Mouse (Mus musculus) c-Kit-positive CD71-negative TER-119-negative erythroid progenitor cells, embryonic 14.5 days (primary cell): ENCODE results near the gene Llgl1.

Experiments used
- DNase-seq: peaks from one replicate; pipeline ENCODE4 v3.0.0-alpha.2; 2013; ENCODE audit warnings: low read depth

The Llgl1 gene

GRCm38 (mm10) chr11:60699524-60700075 lies at the start of gene Llgl1:
Gene Llgl1, plus strand, starts transcription at chr11:60699723.
- peak; percentile 66 for DNase-seq

GRCm38 (mm10) chr11:60696165-60696564 lies 3.4 kb upstream of the Llgl1 start:
- no peak for DNase-seq

DNA sequence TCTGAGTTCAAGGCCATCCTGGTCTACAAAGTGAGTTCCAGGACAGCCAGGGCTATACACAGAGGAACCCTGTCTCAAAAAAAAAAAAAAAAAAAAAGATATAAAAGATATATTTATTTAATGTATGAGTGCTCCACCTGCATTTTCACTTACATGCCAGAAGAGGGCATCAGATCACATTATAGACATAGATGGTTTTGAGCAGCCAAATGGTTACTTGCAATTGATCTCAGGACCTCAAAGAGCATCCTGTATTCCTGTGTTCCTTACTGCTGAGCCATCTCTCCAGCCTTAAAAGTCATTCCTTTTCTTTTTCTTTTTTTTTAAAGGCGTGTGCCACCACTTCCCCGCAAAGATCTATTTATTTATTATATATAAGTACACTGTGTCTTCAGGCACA lies 2.0 kb upstream of the Llgl1 start:
- no peak for DNase-seq

GRCm38 (mm10) chr11:60698806-60699523 lies 558 bp upstream of the Llgl1 start:
- no peak for DNase-seq

DNA sequence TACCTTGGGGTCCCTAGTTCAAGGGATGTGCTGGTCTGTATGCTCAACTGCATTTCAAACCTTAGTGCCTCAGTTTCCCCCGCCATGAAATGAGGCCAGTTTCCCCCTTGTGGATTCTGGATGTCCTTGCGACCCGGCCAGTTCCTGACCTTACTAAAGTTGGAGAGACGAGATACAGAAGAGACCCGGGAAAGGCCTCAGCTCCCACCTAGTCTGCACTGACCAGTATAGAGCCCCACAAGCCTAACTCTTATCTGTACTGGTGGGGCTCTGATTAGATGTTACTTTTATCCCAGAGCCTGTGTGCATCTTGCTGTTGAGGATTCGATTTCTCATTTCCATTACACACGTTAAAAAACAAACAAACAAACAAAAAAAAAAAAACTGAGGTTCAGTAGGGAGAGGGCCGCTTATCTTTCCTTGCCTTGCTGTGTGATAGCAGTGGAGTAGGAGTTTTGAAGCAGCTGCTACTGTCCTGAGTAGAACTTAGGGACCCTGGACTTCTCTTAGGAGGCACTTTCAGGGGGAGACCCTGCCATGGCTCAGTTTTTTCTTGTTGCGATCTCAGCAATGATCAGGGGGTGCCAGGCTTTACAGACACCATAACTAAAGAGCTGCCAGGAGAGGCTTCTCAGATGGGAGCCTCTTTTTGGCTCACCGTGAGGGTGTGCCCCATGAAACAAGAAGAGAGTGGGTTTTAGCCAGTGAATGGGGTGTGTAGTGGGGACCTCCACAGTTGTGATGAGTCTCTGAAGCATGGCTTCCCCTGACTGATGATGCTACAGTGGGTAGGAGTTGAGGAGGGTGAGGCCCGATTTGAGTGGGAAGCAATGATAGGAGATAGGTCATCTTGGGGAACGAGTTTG lies 1.0 kb downstream of the Llgl1 start:
- no peak for DNase-seq

DNA sequence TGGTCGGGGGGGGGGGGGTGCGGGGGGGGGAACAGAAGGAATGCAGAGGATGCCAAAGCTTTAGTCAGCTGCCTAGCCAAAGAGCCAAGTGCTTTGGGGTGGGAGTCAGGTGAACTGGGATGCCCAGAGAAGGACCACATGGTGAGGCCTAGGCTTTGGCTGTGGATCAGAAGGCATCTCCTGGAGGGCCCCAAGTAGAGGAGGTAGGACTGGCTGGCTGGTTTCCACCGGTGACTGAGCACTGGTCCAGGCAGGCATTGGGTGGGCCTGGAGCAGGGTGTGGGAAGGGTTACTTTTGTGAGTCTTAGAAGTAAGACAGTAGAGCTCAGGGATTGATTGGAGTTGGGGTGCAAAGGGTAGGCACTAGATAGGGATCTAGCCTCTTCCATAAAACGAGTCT lies 2.1 kb downstream of the Llgl1 start:
- DNase-seq = no peak

DNA sequence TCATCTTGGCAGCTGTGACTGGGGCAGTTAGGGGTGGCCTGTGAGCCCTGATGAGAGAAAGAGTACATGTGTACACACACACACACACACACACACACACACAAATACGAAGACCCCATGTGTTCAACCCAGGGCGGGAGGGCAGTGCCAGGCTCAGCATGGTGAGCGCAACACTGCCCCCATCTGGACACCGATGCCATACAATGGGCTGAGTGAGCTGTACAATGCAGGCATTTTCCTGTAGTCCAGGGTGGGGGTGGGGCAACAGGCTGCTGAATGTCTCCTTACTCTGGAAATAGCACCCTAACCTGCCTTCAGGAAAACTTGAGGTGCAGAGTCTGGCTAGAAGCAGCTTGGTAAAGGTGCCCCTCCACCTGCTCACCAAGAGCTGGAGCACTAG lies 3.6 kb downstream of the Llgl1 start:
- peak; percentile 53 for DNase-seq

- DNase-seq = no peak
These were observed 4.7 kb downstream of the Llgl1 start for GRCm38 (mm10) chr11:60704023-60704880.

DNA sequence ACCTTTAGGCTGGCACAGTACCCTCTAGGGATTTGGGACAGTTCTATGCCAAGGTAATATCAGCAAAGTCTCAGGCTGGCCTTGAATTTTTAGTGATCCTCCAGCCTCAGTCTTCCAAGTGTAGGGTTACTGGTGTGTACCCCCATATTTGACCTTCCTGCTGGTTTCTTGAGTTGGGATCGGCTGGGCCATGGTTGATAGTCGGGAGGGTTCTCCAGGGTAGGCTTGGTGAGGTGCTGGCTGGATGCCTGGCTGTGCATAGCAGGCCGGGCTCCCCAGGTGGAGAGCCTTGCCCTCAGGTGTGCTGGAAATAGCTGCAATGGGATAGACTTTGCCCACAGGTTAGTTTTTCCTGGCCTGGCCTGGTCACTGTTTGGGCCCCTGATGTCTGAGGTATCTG lies 5.7 kb downstream of the Llgl1 start:
- no peak for DNase-seq

DNA sequence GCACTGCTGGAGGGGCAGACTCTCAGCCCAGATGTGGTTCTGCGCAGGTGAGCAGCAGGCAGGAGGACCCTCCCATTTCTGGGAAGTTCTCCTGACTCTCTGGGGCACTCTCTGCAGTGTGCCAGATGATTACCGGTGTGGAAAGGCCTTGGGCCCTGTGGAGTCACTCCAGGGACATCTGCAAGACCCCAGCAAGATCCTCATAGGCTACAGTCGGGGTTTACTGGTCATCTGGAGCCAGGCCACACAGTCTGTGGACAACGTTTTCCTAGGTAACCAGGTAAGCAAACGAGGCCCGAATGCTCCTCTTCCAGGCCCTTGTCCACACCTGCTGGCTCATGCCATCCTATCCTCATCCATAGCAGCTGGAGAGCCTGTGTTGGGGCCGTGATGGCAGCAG lies 6.6 kb downstream of the Llgl1 start:
- no peak for DNase-seq

GRCm38 (mm10) chr11:60706696-60707480 lies 7.4 kb downstream of the Llgl1 start:
- no peak for DNase-seq

GRCm38 (mm10) chr11:60707672-60708071 lies 8.1 kb downstream of the Llgl1 start:
- DNase-seq = no peak

DNA sequence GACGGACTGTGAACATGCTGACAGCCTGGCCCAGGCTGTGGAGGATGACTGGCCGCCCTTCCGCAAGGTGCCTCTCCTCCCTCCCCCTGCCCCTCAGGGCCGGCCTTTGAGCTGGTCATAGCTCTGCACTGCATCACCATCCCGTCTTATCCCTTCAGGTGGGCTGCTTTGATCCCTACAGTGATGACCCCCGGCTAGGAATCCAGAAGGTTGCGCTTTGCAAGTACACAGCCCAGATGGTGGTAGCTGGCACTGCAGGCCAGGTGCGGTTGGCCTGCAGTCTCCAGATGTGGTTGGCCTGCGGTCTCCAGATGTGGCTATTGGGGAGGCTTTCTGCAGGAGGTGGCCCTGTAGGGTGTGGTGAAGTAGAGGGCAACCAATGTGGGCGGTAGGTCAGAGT lies 9.1 kb downstream of the Llgl1 start:
- DNase-seq = no peak

DNA sequence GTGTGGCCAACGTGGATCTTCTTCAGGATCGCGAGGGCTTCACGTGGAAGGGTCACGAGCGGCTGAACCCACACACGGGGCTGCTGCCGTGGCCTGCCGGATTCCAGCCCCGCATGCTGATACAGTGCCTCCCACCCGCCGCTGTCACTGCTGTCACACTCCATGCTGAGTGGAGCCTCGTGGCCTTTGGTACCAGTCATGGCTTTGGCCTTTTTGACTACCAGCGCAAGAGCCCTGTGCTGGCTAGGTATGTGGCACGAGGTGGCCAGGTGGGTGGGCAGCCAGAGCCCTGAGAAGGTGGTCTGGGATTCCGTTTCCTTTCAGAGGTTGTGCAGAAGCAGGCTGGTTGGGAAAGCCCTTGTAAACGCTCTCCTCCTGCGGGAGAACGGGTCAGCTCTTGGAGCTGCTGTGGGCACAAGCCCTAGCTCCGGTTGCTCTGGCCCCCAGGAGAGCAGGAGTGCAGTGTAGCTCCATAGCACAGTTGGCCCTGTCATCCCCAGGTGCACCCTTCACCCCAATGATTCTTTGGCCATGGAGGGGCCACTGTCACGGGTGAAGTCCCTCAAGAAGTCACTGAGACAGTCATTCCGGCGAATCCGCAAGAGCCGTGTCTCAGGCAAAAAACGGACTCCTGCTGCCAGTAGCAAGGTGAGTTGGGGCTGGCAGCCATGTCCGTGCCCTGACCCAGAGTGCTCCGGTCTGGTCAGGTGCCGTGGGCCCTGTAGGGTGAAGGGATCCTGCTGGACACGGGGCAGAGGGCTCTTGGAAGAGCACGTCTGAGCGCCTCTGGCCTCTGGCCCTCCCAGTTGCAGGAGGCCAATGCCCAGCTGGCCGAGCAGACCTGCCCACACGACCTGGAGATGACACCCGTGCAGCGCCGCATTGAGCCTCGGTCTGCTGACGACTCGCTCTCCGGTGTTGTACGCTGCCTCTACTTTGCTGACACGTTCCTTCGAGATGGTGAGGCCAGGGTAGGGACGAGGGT lies 10.2 kb downstream of the Llgl1 start:
- no peak for DNase-seq

DNA sequence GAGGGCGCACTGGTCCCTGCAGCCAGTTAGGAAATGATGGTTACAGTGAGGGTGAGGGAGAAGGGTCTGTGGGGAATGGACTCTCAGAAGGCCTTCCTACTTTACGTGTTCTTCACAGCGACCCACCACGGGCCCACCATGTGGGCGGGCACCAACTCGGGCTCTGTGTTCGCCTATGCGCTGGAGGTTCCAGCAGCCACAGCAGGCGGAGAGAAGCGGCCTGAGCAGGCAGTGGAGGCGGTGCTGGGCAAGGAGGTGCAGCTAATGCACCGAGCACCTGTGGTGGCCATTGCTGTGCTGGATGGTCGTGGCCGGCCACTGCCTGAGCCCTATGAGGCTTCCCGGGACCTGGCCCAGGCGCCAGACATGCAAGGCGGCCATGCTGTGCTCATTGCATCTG lies 11.7 kb downstream of the Llgl1 start:
- DNase-seq = no peak

GRCm38 (mm10) chr11:60712040-60712439 lies 12.5 kb downstream of the Llgl1 start:
- no peak for DNase-seq

DNA sequence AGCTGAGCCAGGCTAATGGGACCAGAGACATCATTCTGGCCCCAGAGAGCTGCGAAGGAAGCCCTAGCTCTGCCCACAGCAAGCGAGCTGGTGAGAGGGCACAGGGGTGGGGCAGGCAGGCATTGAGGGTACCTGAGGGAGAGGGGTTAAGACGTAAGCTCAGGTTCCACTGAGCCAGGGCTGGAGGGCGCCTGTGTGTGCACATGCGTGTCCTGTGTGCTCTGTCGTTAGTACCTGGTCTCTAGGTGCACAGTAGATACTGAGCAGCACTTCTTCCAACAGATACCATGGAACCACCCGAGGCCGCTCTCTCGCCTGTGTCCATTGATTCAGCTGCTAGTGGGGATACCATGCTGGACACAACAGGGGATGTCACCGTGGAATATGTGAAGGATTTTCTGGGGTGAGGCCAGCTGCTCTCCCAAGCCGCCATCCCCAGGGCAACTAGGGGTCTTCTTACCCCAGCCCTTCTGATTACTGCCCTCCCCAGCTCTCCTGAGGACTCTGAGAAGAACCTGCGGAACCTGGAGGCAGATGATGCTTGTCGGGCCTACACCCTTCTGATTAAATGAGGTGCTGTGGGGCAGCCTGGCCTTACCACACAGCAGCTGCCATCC lies 13.2 kb downstream of the Llgl1 start:
- DNase-seq = no peak

- DNase-seq = no peak
These were observed 16.3 kb downstream of the Llgl1 start for GRCm38 (mm10) chr11:60715833-60716232.

GRCm38 (mm10) chr11:60719263-60719662 lies 19.7 kb downstream of the Llgl1 start:
- no peak for DNase-seq
